Mouse (Mus musculus): ENCODE data around the gene Cacna1c. TPM values are rescaled to one million over a fixed set of nuclear protein-coding genes. Genes with fewer than 3 reads are reported as not detected.
"Not testable (repeated sequence)": the region's sequence is repeated elsewhere in the genome, so short reads cannot be mapped to it uniquely, and the experiment has no call there.

Cacna1c gene
- total RNA-seq, 2 experiments from 2014 or later, result 0.23 to 0.84 TPM

DNA sequence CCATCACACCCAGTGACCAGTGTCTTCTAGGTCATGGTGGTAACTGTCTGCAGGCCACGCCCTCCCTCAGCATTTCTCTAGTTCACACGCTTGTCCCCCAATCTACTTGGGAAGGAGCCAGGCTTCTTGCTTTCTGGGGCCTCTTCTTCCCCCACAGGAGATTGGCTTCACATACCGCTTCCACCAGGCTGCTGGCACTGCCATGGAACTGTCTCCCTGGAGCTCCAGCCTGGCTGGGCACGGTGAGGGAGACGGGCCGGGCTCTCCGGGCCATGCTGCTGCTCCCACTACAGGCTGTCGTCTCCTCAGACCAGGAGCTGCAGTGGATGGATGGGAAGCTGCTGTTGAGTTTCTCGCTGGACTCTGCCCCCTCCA lies 600.5 kb downstream of the Cacna1c start:
- ATAC-seq (replicated peaks; ENCODE audit: low FRiP score, poor library complexity, severe bottlenecking), result no peak

DNA sequence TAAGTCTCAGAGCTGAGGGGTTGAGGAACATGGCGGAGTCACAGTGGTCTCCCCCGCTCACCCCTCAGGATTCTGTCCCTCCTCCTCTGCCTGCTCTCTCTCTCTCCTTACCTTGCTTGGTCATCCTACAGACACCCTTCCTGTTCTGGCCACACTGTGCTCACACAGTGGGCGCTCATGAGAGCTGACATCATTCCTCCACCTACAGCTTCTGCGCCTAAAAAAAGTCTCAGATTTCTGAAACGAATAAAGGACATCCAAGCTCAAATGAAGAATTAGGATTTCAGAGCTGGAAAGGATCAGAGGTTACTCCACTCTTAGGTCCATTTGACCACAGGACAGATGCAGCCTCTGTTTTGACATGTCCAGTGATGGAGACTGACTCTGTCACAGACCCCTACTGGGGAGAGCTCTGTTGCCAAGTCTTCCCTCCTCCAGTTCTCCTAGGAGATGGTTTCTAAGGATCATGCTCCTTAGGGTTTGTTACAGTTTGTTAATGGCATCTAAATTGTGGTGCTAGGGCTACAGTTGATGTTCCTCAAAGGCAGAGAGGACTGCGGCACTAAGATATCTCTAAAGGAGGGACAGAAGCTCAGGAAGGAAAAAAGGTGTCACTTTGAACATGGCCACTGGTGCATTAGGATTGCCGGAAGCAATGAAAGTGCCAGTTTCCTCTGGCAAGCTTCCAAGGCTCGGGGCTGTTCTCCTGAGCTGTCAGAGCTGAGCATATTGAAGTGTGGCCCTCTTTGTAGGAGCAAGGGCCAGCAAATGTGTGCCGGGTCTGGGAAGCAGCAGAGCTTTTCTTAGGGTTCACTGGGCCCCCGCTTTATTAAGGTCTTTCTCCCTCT lies 601.2 kb downstream of the Cacna1c start:
- no peak for ATAC-seq (replicated peaks; ENCODE audit: low FRiP score, poor library complexity, severe bottlenecking)

- no peak for ATAC-seq (replicated peaks; ENCODE audit: low FRiP score, poor library complexity, severe bottlenecking)
Observed at GRCm38 (mm10) chr6:118594070-118594469, 602.1 kb downstream of the Cacna1c start.

- ATAC-seq (replicated peaks; ENCODE audit: low FRiP score, poor library complexity, severe bottlenecking), result no peak
Observed at GRCm38 (mm10) chr6:118593377-118594061, 602.7 kb downstream of the Cacna1c start.

- no peak for ATAC-seq (replicated peaks; ENCODE audit: low FRiP score, poor library complexity, severe bottlenecking)
Observed at GRCm38 (mm10) chr6:118592662-118593376, 603.4 kb downstream of the Cacna1c start.

DNA sequence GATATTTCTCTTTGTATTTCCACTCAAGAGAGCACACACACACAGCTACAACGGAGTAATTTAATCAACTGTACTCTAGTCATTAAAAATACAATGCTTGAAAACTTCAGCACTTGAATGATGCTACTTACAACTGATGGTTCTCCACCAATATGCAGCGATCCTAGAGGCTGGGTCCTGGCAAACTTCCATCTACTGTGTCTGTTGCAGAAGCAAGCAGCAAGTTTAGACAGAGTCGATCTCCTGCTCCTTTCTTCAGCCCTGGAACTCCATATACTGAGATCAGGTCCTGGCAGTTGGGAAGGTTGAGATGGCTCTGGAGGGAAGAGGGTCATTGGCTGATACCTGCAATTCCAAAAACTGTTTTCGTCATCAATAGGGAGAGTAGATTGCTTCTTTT lies 617.5 kb downstream of the Cacna1c start:
- ATAC-seq (replicated peaks; ENCODE audit: low FRiP score, poor library complexity, severe bottlenecking), result not testable (repeated sequence)

DNA sequence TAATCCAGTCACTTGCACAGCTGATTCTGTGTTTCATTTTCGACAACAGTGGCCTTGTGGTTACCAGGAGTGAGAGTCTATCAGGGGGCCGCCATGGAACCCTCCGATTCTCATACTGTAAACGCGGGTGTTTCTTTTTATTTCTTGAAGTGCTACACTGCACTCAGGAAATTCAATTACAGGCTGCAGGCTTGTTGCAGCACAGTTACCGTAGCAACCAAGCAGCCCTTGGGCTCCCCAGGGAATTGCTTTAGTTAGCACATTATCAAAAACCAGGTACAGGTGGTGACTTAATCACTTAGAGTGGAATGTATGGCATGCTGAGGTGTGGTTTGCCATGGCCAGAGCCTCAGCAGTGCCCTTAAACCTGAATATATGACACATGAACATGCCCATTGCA lies 621.9 kb downstream of the Cacna1c start:
- no peak for ATAC-seq (replicated peaks; ENCODE audit: low FRiP score, poor library complexity, severe bottlenecking)

DNA sequence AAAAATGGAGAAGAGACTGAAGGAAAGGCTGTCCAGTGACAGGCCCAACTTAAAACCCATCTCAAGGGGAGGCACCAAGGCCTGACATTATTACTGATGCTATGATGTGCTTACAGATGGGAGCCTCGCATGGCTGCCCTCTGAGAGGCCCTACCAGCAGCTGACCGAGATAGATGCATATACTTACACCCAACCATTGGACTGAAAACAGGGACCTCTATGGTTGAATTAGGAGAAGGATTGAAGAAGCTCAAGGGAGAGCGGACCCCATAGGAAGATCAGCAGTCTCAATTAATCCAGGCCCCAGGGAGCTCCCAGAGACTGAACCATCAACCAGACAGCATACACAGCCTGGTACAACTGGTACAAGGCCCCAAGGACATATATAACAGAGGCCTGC lies 628.4 kb downstream of the Cacna1c start:
- ATAC-seq (replicated peaks; ENCODE audit: low FRiP score, poor library complexity, severe bottlenecking), result no peak

GRCm38 (mm10) chr6:118561745-118562609 lies 634.2 kb downstream of the Cacna1c start, which contains the start of gene Ankrd26:
Gene Ankrd26 (minus strand): TSS chr6:118562226.
- peak; percentile 99 for ATAC-seq (replicated peaks; ENCODE audit: low FRiP score, poor library complexity, severe bottlenecking)

- no peak for ATAC-seq (replicated peaks; ENCODE audit: low FRiP score, poor library complexity, severe bottlenecking)
Observed at GRCm38 (mm10) chr6:118561225-118561624, 635.0 kb downstream of the Cacna1c start.

GRCm38 (mm10) chr6:118538627-118539026 lies 657.6 kb downstream of the Cacna1c start:
- ATAC-seq (replicated peaks; ENCODE audit: low FRiP score, poor library complexity, severe bottlenecking), result no peak

Other genes with a start within 250 kb of the Cacna1c start
- gene Dcp1b, start 21.2 kb downstream of the Cacna1c start, total RNA-seq (2015; ENCODE audit: low replicate concordance), result 4.2 and 6.5 TPM in 2 replicates
- gene Dcp1b, start 21.2 kb downstream of the Cacna1c start, total RNA-seq (2017; ENCODE audit: low replicate concordance), result 2.6 and 4.0 TPM in 2 replicates
- gene Cacna2d4, start 40.1 kb upstream of the Cacna1c start, total RNA-seq (2015; ENCODE audit: low replicate concordance), result 0.84 and 1.1 TPM in 2 replicates
- gene Cacna2d4, start 40.1 kb upstream of the Cacna1c start, total RNA-seq (2017; ENCODE audit: low replicate concordance), result 0.38 TPM in 1 of 2 replicates, not detected in the other
- not detected in 2 replicates for gene Lrtm2, start 134.3 kb upstream of the Cacna1c start, total RNA-seq (2015; ENCODE audit: low replicate concordance)
- gene Lrtm2, start 134.3 kb upstream of the Cacna1c start, total RNA-seq (2017; ENCODE audit: low replicate concordance), result 0.08 TPM in 1 of 2 replicates, not detected in the other
- gene Adipor2, start 221.3 kb upstream of the Cacna1c start, total RNA-seq (2015; ENCODE audit: low replicate concordance), result 41.4 and 46.5 TPM in 2 replicates
- 54.3 and 63.2 TPM in 2 replicates for gene Adipor2, start 221.3 kb upstream of the Cacna1c start, total RNA-seq (2017; ENCODE audit: low replicate concordance)